Mouse (Mus musculus) kidney, postnatal 10 days (tissue): ENCODE results near the gene Oprl1.
A peak's percentile ranks its signal among the peaks of the same experiment; 100 is the strongest.

Experiments used
- DNase-seq: peaks from one replicate; pipeline ENCODE4 v3.0.0; 2021; ENCODE audit warnings: mixed read lengths

The Oprl1 gene

DNA sequence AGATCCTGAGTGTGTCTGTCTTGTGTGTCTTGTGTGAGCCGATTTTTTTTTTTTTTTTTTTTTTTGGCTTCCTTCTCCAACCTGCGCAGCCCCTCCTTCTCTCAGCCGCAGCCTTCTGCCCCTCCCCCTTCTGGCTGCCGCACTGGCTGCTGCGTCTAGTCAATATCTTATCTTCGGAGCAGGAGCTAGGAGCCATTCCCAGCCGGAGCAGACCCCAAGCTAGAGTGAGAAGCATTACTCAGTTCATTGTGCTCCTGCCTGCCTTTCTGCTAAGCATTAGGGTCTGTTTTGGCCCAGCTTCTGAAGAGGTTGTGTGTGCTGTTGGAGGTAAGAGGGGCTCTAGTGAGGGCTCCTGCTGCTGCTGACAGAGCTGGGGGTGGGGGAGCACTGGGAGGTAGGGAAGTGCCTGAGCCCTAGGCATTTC is at the start of gene Oprl1:
Gene Oprl1, plus strand, starts transcription at position 114 of the 424 bp plus-strand sequence.
- no peak for DNase-seq

DNA sequence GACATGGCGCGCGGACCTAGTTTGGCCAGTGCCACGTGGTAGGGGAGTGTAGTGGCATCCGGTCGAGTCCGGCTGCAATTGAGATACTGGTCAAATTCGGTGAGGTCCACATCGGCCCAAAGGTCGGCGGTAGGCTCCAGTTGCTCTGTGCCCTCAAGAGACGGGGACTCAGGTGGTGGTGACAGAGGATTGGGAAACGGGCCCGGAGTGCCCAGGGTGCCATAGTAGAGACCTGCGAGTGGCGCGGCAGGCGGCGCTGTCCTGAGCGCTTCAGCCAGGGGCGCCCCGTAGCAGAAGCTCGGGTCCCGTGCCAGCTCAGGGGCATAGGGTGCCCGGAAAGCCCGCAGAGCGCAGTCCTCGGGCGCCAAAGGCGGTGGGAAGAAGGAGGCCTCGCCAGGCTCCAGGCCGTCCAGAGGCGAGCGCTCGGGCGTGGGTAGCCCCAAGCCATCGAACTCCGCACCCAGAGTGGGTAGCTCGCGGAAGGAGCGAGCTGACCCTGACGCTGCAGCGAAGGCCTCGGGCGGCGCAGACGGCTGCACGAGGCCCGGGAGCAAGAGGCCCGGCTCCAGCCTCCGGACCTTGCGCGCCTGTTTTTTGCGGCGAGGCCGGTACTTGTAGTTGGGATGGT is 44.4 kb upstream of the Oprl1 start:
- peak; percentile 53 for DNase-seq

DNA sequence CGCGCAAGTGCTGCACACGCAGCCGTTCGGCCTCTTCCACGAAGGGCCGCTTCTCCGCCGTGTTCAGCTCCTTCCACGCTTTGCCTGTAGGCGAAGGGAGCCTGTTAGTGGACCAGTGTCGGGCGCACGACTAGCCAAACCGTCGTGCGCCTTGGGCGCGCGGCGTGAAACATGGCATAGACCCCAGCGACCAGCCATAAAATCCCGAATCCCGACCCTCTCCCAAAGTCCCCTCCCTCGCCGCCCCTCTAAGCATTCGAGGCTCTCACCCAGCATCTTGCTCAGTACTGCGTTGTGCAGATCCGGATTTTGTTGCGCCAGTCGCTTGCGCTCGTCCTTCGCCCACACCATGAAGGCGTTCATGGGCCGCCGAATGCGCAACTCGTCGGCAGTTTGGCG is 43.9 kb upstream of the Oprl1 start:
- DNase-seq, result no peak

DNA sequence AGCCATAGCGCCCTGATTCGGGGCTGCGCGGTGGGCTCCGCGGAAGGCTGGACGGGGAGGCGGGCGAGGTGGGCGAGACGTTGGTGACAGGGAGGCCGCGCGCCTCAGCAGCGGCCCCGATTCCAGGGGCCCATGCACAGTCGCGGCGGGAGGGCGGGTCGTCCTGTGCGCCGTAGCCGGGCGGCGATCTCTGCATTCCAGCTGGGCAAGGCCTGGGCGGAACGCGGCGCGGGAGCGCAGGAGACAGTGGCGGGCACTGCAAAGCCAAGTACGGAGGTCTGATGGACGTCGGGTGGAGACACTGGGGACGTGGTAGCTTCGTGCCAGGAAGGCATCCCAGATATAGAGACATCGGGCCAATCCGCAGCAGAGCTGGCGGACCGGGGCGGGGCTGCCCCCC is 43.5 kb upstream of the Oprl1 start, which contains the start of gene Sox18:
Gene Sox18, minus strand, starts transcription at position 315 of the 400 bp plus-strand sequence.
- DNase-seq, result peak; percentile 83

DNA sequence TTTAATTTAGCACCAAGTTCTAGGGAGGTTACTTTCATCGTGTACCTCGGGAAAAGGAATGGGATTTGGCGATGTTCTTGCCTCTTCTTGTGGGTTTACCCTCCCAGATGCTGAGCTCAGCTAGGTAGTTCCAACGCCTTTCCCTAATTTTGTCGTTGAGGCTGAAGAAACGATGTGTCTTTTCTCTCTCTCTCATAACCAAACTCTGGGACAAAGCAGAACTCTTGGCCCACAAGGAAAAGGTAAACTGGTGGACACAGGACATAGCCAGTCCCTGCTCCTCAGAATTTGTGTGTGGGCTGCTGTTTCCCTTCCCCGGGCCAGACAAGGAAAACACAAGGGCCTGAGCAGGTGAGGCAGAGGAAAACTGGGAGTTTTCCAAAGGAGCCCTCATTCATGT is 42.8 kb upstream of the Oprl1 start:
- no peak for DNase-seq

DNA sequence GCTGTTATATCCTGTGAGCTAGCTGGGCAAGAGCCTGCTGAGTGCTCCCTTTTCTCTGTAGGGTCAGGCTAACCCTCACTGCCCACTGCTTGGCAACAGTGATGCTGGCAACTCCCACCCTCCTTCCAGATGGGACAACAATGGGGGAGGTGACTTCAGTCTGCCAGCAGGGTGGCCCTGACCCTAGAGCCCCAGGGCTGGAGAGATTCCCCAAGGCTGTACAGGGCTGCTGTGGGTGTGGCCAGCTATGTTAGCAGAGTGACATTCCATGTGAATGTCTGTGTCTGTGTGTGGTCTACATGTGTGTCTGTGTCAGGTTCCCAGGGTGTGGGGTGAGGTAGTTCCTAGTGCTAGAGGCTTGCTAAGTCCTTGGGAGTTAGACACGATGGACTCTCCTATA is 41.3 kb upstream of the Oprl1 start:
- DNase-seq, result no peak

DNA sequence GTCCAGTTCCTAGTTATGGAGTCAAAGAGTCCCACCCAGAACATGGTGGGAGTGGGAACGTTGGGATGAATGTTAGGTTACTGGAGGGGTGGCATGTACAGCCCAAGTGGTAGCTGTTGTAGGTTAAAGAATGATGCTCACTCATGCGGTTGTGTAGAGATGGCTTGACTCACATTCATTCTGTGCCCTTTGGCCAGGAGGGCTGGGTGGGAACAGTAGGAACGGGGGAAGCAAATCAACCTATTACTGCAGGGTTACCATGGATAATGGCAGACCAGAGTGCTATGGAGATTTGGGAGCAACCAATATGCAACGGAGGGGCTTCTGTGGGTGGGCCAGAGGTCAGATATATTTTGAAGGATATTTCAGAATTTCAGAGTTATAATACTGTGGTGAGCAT is 39.9 kb upstream of the Oprl1 start:
- DNase-seq, result no peak

DNA sequence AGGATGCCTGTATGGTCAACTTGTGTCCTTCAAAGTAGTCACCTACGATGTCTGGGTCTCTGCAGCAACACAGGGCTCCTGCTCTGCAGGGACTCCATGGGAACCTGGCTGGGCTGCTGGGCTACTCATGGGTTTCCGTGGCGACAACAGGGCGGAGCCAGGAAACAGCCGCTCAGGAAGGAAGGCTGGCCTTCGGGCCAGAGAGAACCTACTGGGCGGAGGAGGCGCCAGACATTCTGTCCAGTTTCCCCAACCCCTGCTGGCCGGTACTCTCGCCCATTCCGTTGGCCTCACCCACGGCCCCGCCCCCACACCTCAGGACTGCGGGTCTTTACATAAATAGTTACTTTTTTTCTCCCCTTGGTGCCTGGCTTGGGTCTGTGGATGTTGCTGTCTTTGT is 39.4 kb upstream of the Oprl1 start:
- DNase-seq, result peak; percentile 87

DNA sequence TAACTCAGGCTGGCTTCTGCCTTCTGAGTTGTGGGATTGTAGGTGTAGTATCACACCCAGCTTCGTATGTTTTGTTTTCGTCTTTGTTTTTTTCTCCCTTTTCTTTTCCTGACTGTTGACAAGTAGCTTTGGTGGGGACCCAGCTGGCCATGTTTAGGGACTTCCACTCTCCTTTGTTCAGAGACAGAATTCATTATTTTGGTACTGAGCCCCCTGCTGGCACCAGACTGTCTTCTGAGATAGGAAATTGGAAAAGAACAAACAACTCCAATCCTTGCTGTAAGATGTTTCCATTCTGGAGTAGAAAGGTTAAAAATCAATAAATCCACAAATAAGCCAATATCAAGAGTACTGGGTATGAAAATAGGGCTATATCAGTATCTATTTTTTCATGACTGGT is 38.4 kb upstream of the Oprl1 start:
- DNase-seq, result peak; percentile 69

DNA sequence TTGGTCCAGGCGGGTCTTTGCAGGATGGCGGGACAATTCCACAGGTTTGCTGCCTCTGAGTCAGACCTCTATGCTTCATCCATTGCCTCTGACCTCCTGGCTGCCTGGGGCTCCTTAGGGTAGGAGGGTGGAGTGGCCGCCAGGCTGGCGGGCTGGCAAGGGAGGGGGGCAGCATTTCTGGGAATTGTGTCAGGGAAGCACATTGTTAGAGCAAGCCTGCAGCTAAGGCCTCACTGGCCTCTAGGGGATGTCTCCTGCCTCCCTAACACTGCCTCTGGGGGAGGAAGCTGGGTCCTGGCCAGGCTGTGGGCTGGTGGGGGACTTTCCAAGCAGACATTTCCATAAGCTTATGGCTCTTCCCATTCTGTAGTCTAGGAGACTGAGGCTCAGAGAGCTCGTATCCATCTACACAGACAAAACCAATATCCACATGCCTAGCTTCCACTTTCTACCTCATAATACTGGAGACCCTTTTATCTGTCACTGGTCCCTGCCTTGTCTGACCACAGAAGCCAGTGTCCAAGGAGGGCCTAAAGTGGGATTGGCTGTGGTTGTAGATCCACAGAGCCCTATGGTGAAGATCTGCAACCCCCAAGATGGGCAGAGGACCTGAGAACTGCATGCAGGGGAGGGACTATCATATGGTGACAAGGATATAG is 37.6 kb upstream of the Oprl1 start:
- peak; percentile 65 for DNase-seq

DNA sequence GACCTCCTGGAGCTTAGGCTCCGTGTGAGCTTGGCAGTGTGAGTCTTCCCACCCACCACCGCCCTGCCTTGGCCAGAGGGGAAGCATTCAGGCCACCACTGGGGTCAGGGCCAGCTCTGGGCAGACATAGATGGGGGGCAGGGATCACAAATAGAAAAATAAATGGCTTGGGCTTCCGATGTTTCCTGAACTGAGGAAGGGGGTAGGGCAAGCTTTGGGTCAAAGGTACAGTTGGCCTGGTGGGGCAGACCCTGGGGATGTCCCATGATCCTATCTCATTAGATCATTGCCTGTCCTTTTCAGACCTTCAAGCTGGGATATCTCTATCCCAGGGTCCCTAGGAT is 37.1 kb upstream of the Oprl1 start:
- peak; percentile 62 for DNase-seq

DNA sequence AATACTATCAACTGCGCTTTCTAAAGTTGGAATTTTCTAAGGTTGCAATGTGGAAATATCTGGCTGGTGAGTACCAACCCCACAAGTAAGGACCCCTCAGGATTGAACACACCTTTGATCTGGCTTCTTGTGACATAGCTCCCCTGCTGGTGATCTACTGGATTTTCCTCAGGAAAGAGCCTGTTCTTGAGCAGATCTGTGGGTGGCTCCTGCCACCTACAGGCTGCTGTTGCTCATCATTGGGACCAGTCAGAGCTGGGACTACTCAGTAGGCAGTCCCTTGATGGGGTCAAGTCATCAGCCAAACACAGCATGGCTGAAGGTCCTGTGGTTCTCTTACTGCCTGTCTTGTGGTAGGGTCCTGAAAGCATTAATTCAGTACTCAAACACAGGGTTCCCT is 36.0 kb upstream of the Oprl1 start:
- DNase-seq, result peak; percentile 86

DNA sequence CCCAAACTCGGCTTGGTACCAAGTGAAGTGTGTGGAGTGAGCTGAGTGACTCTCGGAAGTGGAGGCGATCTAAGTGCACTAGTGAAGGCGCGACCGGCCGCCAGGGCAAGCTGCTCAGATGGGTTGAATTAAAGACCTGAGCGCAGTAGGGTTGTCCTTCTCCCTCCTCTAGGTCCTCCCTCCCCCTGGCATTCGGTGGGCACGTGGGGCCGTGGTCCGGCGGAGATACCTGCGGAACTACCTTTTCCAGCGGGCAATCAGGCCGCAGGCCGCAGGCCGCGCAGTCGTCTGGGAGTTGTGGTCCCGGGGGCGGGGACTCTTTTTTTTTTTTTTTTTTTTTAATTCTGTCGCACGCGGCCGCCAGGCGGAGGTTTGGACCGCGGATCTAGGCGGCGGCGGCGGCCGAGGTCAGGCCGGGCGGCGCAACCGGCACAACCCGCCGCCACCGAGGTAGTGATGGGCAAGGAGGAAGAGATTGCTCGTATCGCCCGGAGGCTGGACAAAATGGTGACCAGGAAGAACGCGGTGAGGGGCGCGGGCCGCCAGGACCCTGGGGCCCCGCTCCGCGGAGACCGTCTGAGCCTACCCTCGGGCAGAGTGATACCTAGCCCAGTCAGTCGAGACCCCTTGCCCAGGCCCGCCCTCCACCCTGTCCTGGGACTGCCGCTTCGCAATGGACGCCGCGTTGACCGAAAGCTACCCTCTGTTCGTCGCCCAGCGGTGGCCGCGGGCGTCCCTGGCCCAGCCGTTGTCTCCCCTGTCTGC is 34.7 kb upstream of the Oprl1 start, which contains the start of gene Tcea2:
Gene Tcea2, plus strand, starts transcription at position 360 of the 765 bp plus-strand sequence.
- peak; percentile 85 for DNase-seq

DNA sequence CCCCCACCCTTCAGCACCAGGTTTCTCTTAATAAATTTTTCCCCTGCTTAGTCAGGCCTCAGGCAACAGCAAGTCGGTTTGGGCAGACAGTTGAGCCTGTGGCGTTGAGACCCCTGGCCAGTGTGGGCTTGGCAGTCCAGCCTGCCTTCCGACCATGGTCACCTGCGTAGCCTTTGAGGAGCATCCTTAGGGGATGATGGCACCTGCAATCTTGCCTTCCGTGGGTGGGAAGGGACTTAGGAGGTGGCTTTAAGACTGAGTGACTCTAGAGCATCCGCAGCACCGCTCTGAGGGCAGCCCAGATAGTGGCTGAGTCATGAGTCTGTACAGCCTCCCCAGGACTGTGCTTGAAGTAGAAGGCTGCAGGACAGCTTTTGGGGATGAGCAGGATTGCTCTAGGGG is 34.1 kb upstream of the Oprl1 start:
- peak; percentile 33 for DNase-seq

DNA sequence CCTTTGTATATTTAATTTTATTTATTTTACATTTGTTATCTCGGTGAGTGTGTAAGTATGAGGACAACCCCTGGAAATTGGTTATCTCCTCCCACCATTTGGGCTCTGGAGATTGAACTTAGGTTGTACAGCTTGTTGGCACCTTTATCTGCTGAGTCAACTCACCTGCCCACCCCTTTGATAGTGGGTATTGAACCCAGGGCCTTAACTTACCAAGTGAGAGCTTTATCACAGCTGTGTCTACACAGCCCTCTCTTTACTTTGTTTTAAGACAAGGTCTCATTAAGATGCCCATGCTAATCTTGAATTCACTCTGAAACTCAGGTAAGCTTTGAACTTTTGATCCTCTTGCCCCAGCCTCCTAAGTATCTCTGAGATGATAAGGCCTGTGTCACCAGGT is 32.8 kb upstream of the Oprl1 start:
- DNase-seq, result no peak

DNA sequence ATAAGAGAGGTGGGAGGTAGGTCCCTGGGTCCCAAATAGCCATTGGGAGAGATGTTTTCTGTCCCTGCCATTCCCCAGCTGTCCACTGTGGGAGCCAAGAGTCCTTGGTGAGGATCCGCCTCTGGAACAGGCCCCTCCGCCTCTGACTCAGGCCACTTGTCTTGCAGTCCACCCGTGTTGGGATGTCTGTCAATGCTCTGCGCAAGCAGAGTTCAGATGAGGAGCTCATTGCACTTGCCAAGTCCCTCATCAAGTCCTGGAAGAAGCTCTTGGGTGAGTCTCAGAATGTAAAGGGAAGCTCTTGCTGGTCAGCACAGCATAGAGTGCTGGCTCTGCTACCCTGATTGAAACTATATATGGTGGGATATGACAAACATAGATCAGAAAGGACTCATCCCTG is 31.4 kb upstream of the Oprl1 start:
- no peak for DNase-seq

DNA sequence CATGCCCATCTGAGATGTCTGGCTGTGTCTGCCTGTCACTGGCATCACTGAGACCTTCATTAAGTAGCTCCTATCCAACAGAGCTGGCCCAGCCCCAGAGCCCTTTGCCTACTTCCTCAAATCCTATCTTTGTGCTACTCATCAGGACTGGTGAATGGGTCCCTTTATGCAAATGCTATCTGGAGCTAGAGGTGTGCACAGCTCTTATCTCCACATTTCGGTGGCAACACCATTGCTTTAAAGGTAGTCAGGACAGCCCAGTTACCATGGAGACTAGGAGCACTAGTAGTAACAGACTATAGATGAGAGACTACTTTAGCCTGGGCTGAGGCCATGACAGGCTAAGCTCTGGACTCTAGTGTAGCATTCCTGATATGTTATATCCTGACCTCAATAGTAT is 30.1 kb upstream of the Oprl1 start:
- DNase-seq, result no peak

DNA sequence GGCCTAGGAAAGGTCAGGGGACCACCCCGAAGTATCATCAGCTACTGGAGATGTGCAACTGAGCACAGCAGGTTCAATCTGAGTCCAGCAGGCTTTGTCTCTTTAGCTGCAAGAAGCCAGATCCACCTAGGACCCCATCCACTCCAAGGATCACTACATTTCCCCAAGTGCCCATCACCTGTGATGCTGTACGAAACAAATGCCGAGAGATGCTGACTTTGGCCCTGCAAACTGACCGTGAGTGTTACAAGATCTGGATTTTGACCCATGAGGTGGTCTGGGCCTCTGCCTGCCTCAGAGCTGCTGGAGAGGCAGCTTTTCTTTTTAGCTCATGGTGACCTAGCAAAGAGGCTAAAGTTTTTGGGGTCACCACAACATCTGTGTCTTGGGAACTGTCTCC is 29.1 kb upstream of the Oprl1 start:
- DNase-seq, result no peak

DNA sequence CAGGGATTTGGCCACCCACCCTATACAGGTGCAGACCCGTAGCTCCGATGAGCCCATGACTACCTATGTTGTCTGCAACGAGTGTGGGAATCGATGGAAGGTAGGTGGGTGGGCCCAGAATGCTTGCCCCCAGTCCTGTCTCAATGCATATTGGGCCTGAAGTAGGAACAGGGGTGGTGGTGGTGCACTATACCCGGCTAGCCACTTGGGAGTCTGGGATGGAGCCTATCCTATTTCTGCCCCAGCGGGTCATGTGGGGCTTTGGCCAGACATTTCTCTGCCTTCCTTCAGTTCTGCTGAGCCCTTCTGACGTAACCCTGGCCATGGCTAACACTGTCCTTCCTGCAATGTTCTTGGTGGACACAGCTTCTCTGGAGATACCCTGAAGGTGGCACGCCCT is 27.2 kb upstream of the Oprl1 start:
- no peak for DNase-seq

DNA sequence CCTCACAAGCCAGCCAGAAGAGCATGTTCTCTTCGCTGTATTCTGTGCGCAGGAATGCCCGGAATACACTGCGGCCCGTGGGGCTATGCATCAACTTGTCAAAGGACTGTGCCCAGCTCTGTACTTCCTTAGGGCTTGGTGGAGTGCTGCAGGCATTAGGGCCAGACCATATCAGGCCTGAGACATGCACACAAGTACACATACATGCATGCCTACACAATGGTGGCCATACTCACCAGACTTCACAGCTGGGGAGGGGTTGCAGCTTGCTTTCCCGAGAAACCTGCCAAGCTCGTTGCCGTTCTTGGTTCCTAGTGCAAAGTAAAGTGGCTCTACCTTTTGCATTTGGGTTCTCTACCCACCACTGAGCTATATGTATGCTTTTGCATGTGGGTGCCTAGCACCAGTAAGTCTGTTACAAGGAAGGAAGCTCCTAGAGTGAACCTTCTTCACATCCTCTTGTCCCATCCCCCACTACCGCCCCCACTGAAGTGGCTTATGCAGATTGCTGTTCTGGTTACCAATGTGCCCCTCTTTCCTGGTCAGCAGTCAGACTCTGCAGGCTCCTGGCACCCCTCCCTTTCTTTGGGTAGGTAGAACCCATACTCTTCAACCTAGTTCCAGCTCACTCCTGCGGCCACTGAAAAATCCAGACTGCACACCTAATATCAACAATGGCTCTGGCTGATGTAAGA is 25.2 kb upstream of the Oprl1 start:
- no peak for DNase-seq

DNA sequence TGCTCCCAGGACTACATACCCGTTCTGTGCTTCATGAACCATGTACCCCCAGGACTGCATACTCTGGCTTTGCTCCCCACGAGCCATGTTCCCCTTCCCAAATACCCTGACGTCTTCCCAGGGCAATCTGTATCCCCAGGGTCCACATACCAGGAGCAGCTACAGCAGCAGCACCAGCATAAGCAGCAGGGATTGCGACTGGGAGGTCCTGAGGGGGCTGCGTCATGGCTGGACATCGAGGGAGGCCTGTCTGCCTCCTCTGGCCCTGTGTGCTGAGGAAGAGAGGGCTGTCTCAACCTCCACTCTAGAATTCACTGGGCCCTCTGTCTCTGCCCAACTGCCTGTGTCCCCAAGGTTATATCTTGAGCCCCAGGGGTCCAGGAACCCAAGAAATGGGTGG is 23.7 kb upstream of the Oprl1 start:
- DNase-seq, result no peak

DNA sequence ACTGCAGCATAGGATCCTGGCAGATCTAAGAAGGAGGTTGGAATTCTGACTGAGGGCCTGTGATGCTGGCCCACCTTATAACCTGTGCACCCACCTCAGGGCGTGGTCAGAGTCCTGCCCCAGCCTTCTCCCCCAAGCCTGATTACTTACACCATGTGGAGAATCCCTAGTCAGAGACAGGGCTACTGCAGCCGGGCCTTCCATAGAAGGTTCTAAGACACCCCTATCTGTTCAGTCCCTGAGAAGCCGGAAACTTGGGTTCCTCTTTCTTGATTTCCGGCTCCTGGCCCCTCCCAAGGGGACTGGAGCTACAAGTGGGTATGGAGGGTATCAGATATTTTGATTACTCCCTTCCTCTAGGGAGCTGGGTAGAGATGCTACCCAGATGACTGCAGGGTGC is 23.2 kb upstream of the Oprl1 start:
- no peak for DNase-seq

DNA sequence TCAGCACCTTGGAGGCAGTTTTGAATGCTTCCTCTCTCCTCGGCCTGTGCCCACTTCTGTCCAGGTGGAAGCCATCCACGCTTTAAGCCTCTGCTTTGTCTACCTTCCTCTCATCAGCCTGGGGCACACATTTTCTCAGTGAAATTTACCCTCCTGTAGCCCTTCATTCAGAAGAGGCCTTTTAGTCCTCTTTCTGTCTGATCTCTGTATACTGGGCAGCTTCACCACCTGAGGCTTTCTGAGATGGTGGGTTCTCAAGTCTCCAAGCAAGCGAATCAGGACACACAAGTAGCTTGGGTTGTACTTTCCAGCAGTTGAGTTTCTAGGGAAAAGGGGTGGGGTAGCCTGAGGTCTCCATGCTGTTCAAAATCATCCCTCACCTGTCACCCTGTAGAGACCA is 22.5 kb upstream of the Oprl1 start:
- no peak for DNase-seq
